In genomic region chr4:97910115-97910776, GRCm38 (mm10) we compare ENCODE assay signal across 11 mouse cellular contexts.
A peak's percentile ranks its signal among the peaks of the same experiment; 100 is the strongest.
DNase-seq lines count a peak whose midpoint lies in the region; ATAC-seq and TF ChIP-seq lines count a peak whose summit lies in the region.
"Had no signal": no experiment of that assay in that cellular context is flagged by ENCODE, and none has a peak within 500 bp of the region (broad histone marks: within the 10 kb centered on the region; RNA-seq: fewer than 3 reads in every experiment).

No protein-coding gene starts in this region.

- peak overlapping the region; percentile 73 for H3K27ac ChIP-seq in cerebellum, adult 2 months (ENCODE audit: insufficient read depth, low read length)
- H3K27ac ChIP-seq in liver, adult 2 months (replicated peaks; ENCODE audit: insufficient read depth, low read depth, low read length), result peak overlapping the region; percentile 93
- H3K27ac ChIP-seq in liver, embryonic 11.5 days (ENCODE audit: low read depth, low read length), result no peak overlapping the region
- H3K27ac ChIP-seq in cortical plate, adult 2 months (ENCODE audit: insufficient read depth, low read length), result peak overlapping the region; percentile 88
- H3K27ac ChIP-seq: heart, embryonic 10.5 days; kidney, embryonic 15.5 days had no signal

- no peaks in the 10 kb centered on the region for H3K27me3 ChIP-seq in cerebellum, adult 2 months (ENCODE audit: control insufficient read depth, insufficient read depth, low read length)
- H3K27me3 ChIP-seq in liver, adult 2 months (ENCODE audit: control insufficient read depth, insufficient read depth, low read length), result no peaks in the 10 kb centered on the region
- H3K27me3 ChIP-seq in liver, embryonic 11.5 days (replicated peaks; ENCODE audit: control insufficient read depth, insufficient read depth, low read length), result no peaks in the 10 kb centered on the region
- H3K27me3 ChIP-seq: kidney, embryonic 15.5 days had no signal

- H3K4me2 ChIP-seq in liver, embryonic 11.5 days, result no peak overlapping the region
- H3K4me2 ChIP-seq: kidney, embryonic 15.5 days had no signal

- no peak for ATAC-seq in liver, embryonic 11.5 days (replicated peaks; ENCODE audit: low FRiP score)
- peak; percentile 86 for ATAC-seq in megakaryocyte, adult 5-6 weeks (ENCODE audit: poor library complexity, severe bottlenecking)
- ATAC-seq in CD4-positive, CD25-positive, alpha-beta regulatory T cell, adult 4 months, result no peak

- TF ChIP-seq CTCF in cerebellum, adult 2 months (IDR thresholded peaks at IDR 0.05; ENCODE audit: borderline replicate concordance, insufficient read depth, low read depth, low read length), result no peak
- no peak for TF ChIP-seq CTCF in liver, adult 2 months (IDR thresholded peaks at IDR 0.05; ENCODE audit: low read depth, low read length)
- TF ChIP-seq CTCF in cortical plate, adult 2 months (IDR thresholded peaks at IDR 0.05; ENCODE audit: extremely low read depth, insufficient read depth, low read length), result no peak

- H3K36me3 ChIP-seq in liver, adult 2 months (ENCODE audit: control insufficient read depth, insufficient read depth, low read length), result no peaks in the 10 kb centered on the region
- no peaks in the 10 kb centered on the region for H3K36me3 ChIP-seq in liver, embryonic 11.5 days (ENCODE audit: control insufficient read depth, insufficient read depth, low read length)
- H3K36me3 ChIP-seq: heart, embryonic 10.5 days; kidney, embryonic 15.5 days had no signal

- DNase-seq in cerebellum, adult 2 months, result no peak
- no peak for DNase-seq in cerebellum, postnatal 4 days (ENCODE audit: low spot score in 2 of 2)
- DNase-seq in liver, adult 2 months (ENCODE audit: extremely low read depth, low read depth, low spot score), result no peak
- no peak for DNase-seq in liver, embryonic 11.5 days (ENCODE audit: low spot score)
- no peak for DNase-seq in kidney, postnatal 25 days

- H3K4me1 ChIP-seq in cerebellum, adult 2 months (ENCODE audit: control insufficient read depth, insufficient read depth, low read length), result peaks cover 29% of the 10 kb centered on the region
- peaks cover 19% of the 10 kb centered on the region for H3K4me1 ChIP-seq in liver, adult 2 months (ENCODE audit: control insufficient read depth, insufficient read depth, low read length)
- H3K4me1 ChIP-seq in liver, embryonic 11.5 days (replicated peaks; ENCODE audit: control insufficient read depth, insufficient read depth, low read length), result no peaks in the 10 kb centered on the region
- peaks cover 11% of the 10 kb centered on the region for H3K4me1 ChIP-seq in cortical plate, adult 2 months (ENCODE audit: control insufficient read depth, insufficient read depth, low read length)
- H3K4me1 ChIP-seq: kidney, embryonic 15.5 days had no signal

- H3K4me3 ChIP-seq in cerebellum, adult 2 months (replicated peaks; ENCODE audit: insufficient read depth, low read depth, low read length), result peak overlapping the region; percentile 35
- H3K4me3 ChIP-seq in liver, adult 2 months (ENCODE audit: insufficient read depth, low read depth, low read length), result peak overlapping the region; percentile 39; the same call in 1 of the 2 replicates
- H3K4me3 ChIP-seq in liver, embryonic 11.5 days (ENCODE audit: low read depth, low read length), result no peak overlapping the region
- peak overlapping the region; percentile 26 for H3K4me3 ChIP-seq in cortical plate, adult 2 months (ENCODE audit: insufficient read depth, low read length)
- H3K4me3 ChIP-seq: heart, embryonic 10.5 days; kidney, embryonic 15.5 days; megakaryocyte, embryonic 14.5 days had no signal

- TF ChIP-seq POLR2A in cerebellum, adult 2 months (IDR thresholded peaks at IDR 0.05; ENCODE audit: borderline replicate concordance, insufficient read depth, low read length), result no peak
- no peak for TF ChIP-seq POLR2A in liver, adult 2 months (IDR thresholded peaks at IDR 0.05; ENCODE audit: extremely low read depth, insufficient read depth, low read length)
- no peak for TF ChIP-seq POLR2A in cortical plate, adult 2 months (IDR thresholded peaks at IDR 0.05; ENCODE audit: extremely low read depth, insufficient read depth, low read length)

- H3K9me3 ChIP-seq in liver, embryonic 11.5 days (ENCODE audit: control insufficient read depth, low read length), result no peaks in the 10 kb centered on the region
- H3K9me3 ChIP-seq: heart, embryonic 10.5 days; kidney, embryonic 15.5 days had no signal

- peaks cover 13% of the 10 kb centered on the region; the same call in 1 of the 2 replicates for H3K79me2 ChIP-seq in liver, adult 2 months (ENCODE audit: control insufficient read depth, insufficient read depth, low read length)

- peak overlapping the region; percentile 59 for H3K9ac ChIP-seq in liver, adult 2 months (ENCODE audit: low read depth, low read length)
- H3K9ac ChIP-seq in liver, embryonic 11.5 days (ENCODE audit: low read depth, low read length), result no peak overlapping the region
- H3K9ac ChIP-seq: kidney, embryonic 15.5 days had no signal

- WGBS in cerebellum, adult 2 months, result 13% methylated on average over 9 of the region's 9 CpGs
- WGBS in liver, adult 2 months, result 29% methylated on average over 9 of the region's 9 CpGs
- WGBS in liver, embryonic 11.5 days, result 86% methylated on average over 9 of the region's 9 CpGs
